Mouse (Mus musculus): ENCODE results near the gene Atp6v0d1. TPM values are rescaled to one million over a fixed set of nuclear protein-coding genes. Genes with fewer than 3 reads are reported as not detected.
"Not testable (repeated sequence)": the region's sequence is repeated elsewhere in the genome, so short reads cannot be mapped to it uniquely, and the experiment has no call there.

The Atp6v0d1 gene
- polyA plus RNA-seq, 1 experiment from 2014 or later: 129 TPM

DNA sequence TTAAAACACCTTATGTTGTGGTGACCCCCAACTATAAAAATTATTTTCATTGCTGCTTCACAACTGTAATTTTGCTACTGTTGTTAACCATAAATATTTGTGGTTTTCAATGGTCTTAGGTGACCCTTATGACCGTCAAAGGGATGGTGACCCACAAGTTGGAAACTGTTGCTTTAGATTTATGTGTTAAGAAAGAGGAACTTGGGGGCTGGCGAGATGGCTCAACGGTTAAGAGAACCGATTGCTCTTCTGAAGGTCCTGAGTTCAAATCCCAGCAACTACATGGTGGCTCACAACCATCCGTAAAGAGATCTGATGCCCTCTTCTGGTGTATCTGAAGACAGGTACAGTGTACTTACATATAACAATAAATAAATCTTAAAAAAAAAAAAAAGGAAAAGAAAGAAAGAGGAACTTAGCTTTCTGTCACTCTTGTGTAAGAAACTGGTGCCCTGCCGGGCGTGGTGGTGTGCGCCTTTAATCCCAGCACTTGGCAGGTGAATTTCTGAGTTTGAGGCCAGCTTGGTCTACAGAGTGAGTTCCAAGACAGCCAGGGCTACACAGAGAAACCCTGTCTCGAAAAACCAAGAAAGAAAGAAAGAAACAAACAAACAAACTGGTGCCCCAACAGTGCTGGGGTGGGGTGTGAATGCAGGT, 1.1 kb downstream of the Atp6v0d1 start:
- not testable (repeated sequence) for H3K36me3 ChIP-seq (ENCODE audit: control insufficient read depth, insufficient read depth, low read length); H3K9me3 ChIP-seq (ENCODE audit: control insufficient read depth, low read length); H3K4me1 ChIP-seq (ENCODE audit: control insufficient read depth, insufficient read depth, low read length); ATAC-seq (ENCODE audit: low FRiP score); H3K27me3 ChIP-seq (ENCODE audit: control insufficient read depth, insufficient read depth, low read length); DNase-seq (ENCODE audit: low spot score, missing footprints); H3K27ac ChIP-seq (ENCODE audit: low read depth, low read length)
- Histone ChIP-seq H3K9ac (ENCODE audit: low read length) (peak overlapping the region; percentile 84; the same call in 1 of the 2 replicates), H3K4me2 (peak overlapping the region; percentile 93), H3K4me3 (ENCODE audit: low read depth, low read length) (peak overlapping the region; percentile 80)
- 82% methylated on average over 9 of the region's 9 CpGs for WGBS

DNA sequence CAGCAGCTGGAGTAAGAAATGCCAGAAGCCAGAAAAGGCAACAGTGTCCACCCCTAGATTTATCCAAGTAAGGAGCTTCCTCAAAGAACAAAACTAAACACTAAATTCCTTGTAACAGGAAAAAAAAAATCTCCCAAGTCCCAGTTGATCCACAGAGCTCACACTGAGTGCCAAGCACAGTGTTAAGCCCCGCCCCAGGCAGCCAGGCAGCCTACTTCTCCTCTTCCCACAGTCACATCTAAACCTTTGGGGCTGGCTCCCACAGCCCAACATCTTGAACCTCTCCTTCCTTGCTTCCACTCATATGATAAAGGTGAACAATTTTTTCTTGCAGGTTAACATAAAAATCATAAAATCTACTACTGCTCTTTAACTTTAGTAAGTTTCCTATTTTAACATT, 2.0 kb downstream of the Atp6v0d1 start:
- H3K36me3 ChIP-seq (ENCODE audit: control insufficient read depth, insufficient read depth, low read length): no peaks in the 10 kb centered on the region
- H3K4me1 ChIP-seq (ENCODE audit: control insufficient read depth, insufficient read depth, low read length): peaks cover 6% of the 10 kb centered on the region
- ATAC-seq (ENCODE audit: low FRiP score) (no peak), DNase-seq (ENCODE audit: low spot score, missing footprints) (no peak)
- no peak overlapping the region for H3K4me2 ChIP-seq
- no peak overlapping the region for H3K27ac ChIP-seq (ENCODE audit: low read depth, low read length)
- H3K27me3 ChIP-seq (ENCODE audit: control insufficient read depth, insufficient read depth, low read length): no peaks in the 10 kb centered on the region
- no peaks in the 10 kb centered on the region for H3K9me3 ChIP-seq (ENCODE audit: control insufficient read depth, low read length)
- WGBS: 96% methylated on average over 1 of the region's 1 CpGs
- H3K4me3 ChIP-seq (ENCODE audit: low read depth, low read length): no peak overlapping the region
- H3K9ac ChIP-seq (ENCODE audit: low read length): no peak overlapping the region

DNA sequence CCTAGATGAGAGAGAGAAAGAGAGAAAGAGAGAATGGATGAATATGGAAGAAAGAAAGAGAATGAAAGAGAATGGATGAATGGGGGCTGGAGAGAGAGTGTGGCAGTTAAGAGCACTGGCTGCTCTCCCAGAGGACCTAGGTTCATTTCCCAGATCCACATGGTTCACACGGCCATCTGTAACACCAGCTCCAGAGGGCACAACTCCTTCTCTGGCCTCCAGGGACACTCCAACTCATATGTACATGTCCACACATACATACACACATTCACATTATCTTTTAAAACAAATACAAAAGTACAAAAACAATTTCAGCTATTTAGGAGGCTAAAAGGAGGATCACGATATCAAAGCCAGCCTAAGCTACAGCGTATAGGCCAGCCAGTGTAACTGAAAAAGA, 3.0 kb downstream of the Atp6v0d1 start:
- Histone ChIP-seq H3K27ac (ENCODE audit: low read depth, low read length) (no peak overlapping the region), H3K4me2 (no peak overlapping the region), H3K36me3 (ENCODE audit: control insufficient read depth, insufficient read depth, low read length) (no peaks in the 10 kb centered on the region), H3K4me1 (ENCODE audit: control insufficient read depth, insufficient read depth, low read length) (peaks cover 6% of the 10 kb centered on the region), H3K9me3 (ENCODE audit: control insufficient read depth, low read length) (no peaks in the 10 kb centered on the region), H3K4me3 (ENCODE audit: low read depth, low read length) (no peak overlapping the region), H3K9ac (ENCODE audit: low read length) (no peak overlapping the region), H3K27me3 (ENCODE audit: control insufficient read depth, insufficient read depth, low read length) (no peaks in the 10 kb centered on the region)
- no peak for ATAC-seq (ENCODE audit: low FRiP score)
- DNase-seq (ENCODE audit: low spot score, missing footprints): no peak
- 92% methylated on average over 3 of the region's 3 CpGs for WGBS

DNA sequence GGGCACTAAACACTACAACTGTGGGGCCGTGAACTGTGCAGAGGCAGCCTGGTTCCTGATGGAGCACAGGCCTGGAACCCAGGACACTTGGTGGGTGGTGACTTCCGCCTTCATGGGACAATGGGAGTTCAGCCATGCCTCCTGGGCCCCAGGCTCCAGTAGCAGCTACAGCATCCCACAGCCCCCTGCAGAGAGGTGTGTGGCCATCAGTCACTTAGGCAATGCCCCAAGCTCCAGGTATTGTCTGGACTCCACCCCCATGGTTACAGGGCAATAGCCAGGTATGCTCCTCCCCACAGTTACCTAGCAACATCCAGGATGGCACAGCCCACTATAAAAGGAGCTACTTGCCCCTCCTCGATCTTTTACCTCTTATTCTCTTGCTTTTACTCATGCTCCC, 10.6 kb downstream of the Atp6v0d1 start:
- no peaks in the 10 kb centered on the region for H3K36me3 ChIP-seq (ENCODE audit: control insufficient read depth, insufficient read depth, low read length)
- H3K4me2 ChIP-seq: no peak overlapping the region
- H3K27me3 ChIP-seq (ENCODE audit: control insufficient read depth, insufficient read depth, low read length): no peaks in the 10 kb centered on the region
- H3K4me1 ChIP-seq (ENCODE audit: control insufficient read depth, insufficient read depth, low read length): no peaks in the 10 kb centered on the region
- no peak for ATAC-seq (ENCODE audit: low FRiP score)
- DNase-seq (ENCODE audit: low spot score, missing footprints): no peak
- WGBS: 71% methylated on average over 3 of the region's 3 CpGs
- no peak overlapping the region for H3K9ac ChIP-seq (ENCODE audit: low read length)
- no peak overlapping the region for H3K4me3 ChIP-seq (ENCODE audit: low read depth, low read length)
- H3K9me3 ChIP-seq (ENCODE audit: control insufficient read depth, low read length): no peaks in the 10 kb centered on the region
- H3K27ac ChIP-seq (ENCODE audit: low read depth, low read length): no peak overlapping the region

DNA sequence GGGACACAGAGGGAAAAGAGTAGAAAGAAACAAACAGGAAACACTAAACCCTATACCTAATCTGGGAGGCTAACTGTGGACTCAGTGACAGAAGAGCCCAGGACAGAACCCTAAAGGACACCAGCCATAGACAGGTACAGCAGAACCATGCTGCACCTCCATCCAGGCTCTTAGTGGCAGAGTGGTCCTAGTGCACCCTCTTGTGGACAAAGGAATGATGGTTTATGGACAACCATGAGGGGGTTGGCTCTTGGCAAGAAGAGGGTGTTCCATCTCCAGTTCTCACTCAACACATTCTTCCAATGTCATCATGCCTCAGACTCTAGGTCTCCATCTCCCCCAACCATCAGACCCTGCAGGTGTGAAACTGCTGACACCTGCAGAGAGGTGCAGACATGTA, 11.8 kb downstream of the Atp6v0d1 start:
- H3K4me1 ChIP-seq (ENCODE audit: control insufficient read depth, insufficient read depth, low read length): no peaks in the 10 kb centered on the region
- H3K9ac ChIP-seq (ENCODE audit: low read length): no peak overlapping the region
- no peaks in the 10 kb centered on the region for H3K27me3 ChIP-seq (ENCODE audit: control insufficient read depth, insufficient read depth, low read length)
- no peak overlapping the region for H3K4me3 ChIP-seq (ENCODE audit: low read depth, low read length)
- H3K9me3 ChIP-seq (ENCODE audit: control insufficient read depth, low read length): no peaks in the 10 kb centered on the region
- H3K4me2 ChIP-seq: no peak overlapping the region
- H3K27ac ChIP-seq (ENCODE audit: low read depth, low read length): no peak overlapping the region
- peak; percentile 52; the same call in 1 of the 2 replicates for ATAC-seq (ENCODE audit: low FRiP score)
- no peaks in the 10 kb centered on the region for H3K36me3 ChIP-seq (ENCODE audit: control insufficient read depth, insufficient read depth, low read length)
- peak; percentile 93 for DNase-seq (ENCODE audit: low spot score, missing footprints)

DNA sequence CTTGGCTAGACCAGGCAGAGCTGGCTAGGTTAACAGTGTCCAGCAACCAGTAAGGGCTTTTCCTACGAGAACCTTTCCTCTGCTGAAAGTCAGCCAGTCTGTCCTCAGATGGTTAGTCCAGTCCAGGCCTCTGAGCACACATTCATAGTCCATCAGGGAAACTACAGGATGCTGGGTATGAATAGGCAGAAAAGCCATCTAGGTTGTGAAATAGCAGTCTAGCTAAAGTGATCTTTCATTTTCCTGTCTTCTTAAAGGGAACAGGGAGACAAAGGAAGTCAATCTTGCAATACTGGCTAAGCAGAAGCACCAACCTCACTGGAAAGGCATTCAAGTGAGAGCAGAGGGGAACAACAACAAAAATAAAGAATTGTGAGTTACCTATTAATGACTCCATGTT, 13.0 kb downstream of the Atp6v0d1 start:
- no peak overlapping the region for H3K4me2 ChIP-seq
- DNase-seq (ENCODE audit: low spot score, missing footprints) (no peak), ATAC-seq (ENCODE audit: low FRiP score) (no peak)
- H3K27ac ChIP-seq (ENCODE audit: low read depth, low read length): no peak overlapping the region
- no peak overlapping the region for H3K9ac ChIP-seq (ENCODE audit: low read length)
- WGBS: 76% methylated on average over 1 of the region's 1 CpGs
- no peaks in the 10 kb centered on the region for H3K36me3 ChIP-seq (ENCODE audit: control insufficient read depth, insufficient read depth, low read length)
- no peaks in the 10 kb centered on the region for H3K9me3 ChIP-seq (ENCODE audit: control insufficient read depth, low read length)
- no peaks in the 10 kb centered on the region for H3K27me3 ChIP-seq (ENCODE audit: control insufficient read depth, insufficient read depth, low read length)
- no peaks in the 10 kb centered on the region for H3K4me1 ChIP-seq (ENCODE audit: control insufficient read depth, insufficient read depth, low read length)
- H3K4me3 ChIP-seq (ENCODE audit: low read depth, low read length): no peak overlapping the region

DNA sequence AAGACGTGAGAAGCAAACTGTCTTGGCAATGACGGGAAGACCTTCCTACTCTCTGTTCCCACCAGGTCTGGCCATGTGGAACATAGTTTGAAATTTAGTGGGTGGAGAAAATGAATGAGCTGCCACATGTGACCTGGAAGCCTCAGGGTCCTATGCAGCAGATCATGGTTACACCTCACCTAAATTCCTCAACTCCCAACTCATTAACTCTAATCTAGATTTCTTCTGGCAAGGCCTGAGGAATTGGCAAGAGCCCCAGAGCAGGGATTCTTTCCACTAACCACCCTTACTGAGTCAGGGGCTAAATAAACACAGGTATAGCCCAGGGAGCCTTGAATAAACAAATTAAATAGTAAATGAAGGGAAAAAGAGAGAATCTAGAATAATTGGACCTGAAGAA, 13.8 kb downstream of the Atp6v0d1 start:
- no peaks in the 10 kb centered on the region for H3K4me1 ChIP-seq (ENCODE audit: control insufficient read depth, insufficient read depth, low read length)
- H3K4me3 ChIP-seq (ENCODE audit: low read depth, low read length): no peak overlapping the region
- ATAC-seq (ENCODE audit: low FRiP score): no peak
- no peaks in the 10 kb centered on the region for H3K9me3 ChIP-seq (ENCODE audit: control insufficient read depth, low read length)
- no peaks in the 10 kb centered on the region for H3K27me3 ChIP-seq (ENCODE audit: control insufficient read depth, insufficient read depth, low read length)
- H3K27ac ChIP-seq (ENCODE audit: low read depth, low read length): no peak overlapping the region
- DNase-seq (ENCODE audit: low spot score, missing footprints): no peak
- 90% methylated on average over 2 of the region's 2 CpGs for WGBS
- H3K9ac ChIP-seq (ENCODE audit: low read length): no peak overlapping the region
- no peak overlapping the region for H3K4me2 ChIP-seq
- H3K36me3 ChIP-seq (ENCODE audit: control insufficient read depth, insufficient read depth, low read length): no peaks in the 10 kb centered on the region

DNA sequence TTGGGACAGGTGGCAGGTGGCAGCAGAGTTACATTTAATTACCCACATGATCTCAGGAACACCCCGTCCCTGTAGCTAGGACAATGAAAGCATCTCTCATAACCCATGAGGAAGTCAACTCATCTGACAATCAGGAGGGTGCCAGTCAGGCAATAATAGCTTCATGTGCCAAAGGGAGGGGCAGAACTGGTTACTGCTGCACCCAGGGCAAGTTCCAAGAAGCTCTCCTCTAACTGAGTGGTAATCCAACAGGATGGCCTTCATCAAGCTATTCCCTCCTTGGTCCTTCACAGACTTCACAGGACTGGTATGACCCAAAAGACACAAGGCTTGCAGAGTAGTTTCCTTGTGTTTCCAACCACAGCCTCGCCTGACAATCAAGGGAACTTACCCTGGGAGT, 15.8 kb downstream of the Atp6v0d1 start:
- H3K4me3 ChIP-seq (ENCODE audit: low read depth, low read length): no peak overlapping the region
- H3K36me3 ChIP-seq (ENCODE audit: control insufficient read depth, insufficient read depth, low read length): no peaks in the 10 kb centered on the region
- no peak overlapping the region for H3K4me2 ChIP-seq
- ATAC-seq (ENCODE audit: low FRiP score) (no peak), DNase-seq (ENCODE audit: low spot score, missing footprints) (no peak)
- H3K9ac ChIP-seq (ENCODE audit: low read length): no peak overlapping the region
- no peak overlapping the region for H3K27ac ChIP-seq (ENCODE audit: low read depth, low read length)
- no peaks in the 10 kb centered on the region for H3K9me3 ChIP-seq (ENCODE audit: control insufficient read depth, low read length)
- 78% methylated on average over 2 of the region's 2 CpGs for WGBS
- no peaks in the 10 kb centered on the region for H3K4me1 ChIP-seq (ENCODE audit: control insufficient read depth, insufficient read depth, low read length)
- no peaks in the 10 kb centered on the region for H3K27me3 ChIP-seq (ENCODE audit: control insufficient read depth, insufficient read depth, low read length)

DNA sequence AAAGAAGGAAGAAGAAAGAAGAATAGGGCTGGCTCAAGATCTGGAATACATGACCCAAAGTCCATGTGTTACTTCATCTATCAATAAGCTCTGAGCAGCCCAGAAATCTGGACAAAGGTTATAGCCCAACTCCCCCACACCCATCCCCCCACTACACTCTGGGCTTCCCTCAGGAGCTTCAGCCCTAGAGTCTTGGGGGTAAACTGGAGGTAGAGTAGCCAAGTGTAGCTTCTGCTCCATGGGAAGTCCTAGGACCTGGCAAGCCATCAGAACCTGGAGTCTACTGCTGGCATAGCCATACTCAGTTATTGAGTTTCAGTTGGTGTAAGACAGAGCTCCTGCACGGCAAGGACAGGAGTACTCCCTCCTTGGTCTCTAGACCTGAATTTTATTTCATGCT, 16.3 kb downstream of the Atp6v0d1 start:
- WGBS: 96% methylated on average over 1 of the region's 1 CpGs
- no peaks in the 10 kb centered on the region for H3K4me1 ChIP-seq (ENCODE audit: control insufficient read depth, insufficient read depth, low read length)

More for the DNA sequence above, 16.3 kb downstream of the Atp6v0d1 start:
- DNase-seq (ENCODE audit: low spot score, missing footprints) (no peak), ATAC-seq (ENCODE audit: low FRiP score) (no peak)
- H3K36me3 ChIP-seq (ENCODE audit: control insufficient read depth, insufficient read depth, low read length): no peaks in the 10 kb centered on the region
- no peak overlapping the region for H3K4me3 ChIP-seq (ENCODE audit: low read depth, low read length)
- no peaks in the 10 kb centered on the region for H3K9me3 ChIP-seq (ENCODE audit: control insufficient read depth, low read length)
- H3K27ac ChIP-seq (ENCODE audit: low read depth, low read length): no peak overlapping the region
- H3K9ac ChIP-seq (ENCODE audit: low read length): no peak overlapping the region
- no peak overlapping the region for H3K4me2 ChIP-seq
- no peaks in the 10 kb centered on the region for H3K27me3 ChIP-seq (ENCODE audit: control insufficient read depth, insufficient read depth, low read length)
